Mouse (Mus musculus) neural tube, embryonic 14.5 days (tissue): ENCODE data around the gene Cacng7. TPM values are rescaled to one million over a fixed set of nuclear protein-coding genes. Genes with fewer than 3 reads are reported as not detected.

Source experiments
- ATAC-seq: fragments of 200-750 bp; cut with Nextera tagmentation; 2 replicates; pipeline ENCODE4 v1.8.0; 2017; ENCODE audit warnings: low read depth, mild to moderate bottlenecking, moderate TSS enrichment, moderate library complexity
- H3K27ac ChIP-seq: fragments of 300-500 bp; sonication (generic); 2 replicates; pipeline ENCODE4 v1.5.1; 2014; ENCODE audit warnings: low read depth, mild to moderate bottlenecking, control low read depth, low read length, moderate library complexity, mixed read lengths
- H3K27me3 ChIP-seq: fragments of 300-500 bp; sonication (generic); 2 replicates; pipeline ENCODE4 v1.6.1; 2014; ENCODE audit warnings: low read length; ENCODE audit not compliant: control insufficient read depth, insufficient read depth
- H3K36me3 ChIP-seq: fragments of 300-500 bp; sonication (generic); 2 replicates; pipeline ENCODE4 v1.6.1; 2014; ENCODE audit warnings: low read length, mixed read lengths; ENCODE audit not compliant: control insufficient read depth, insufficient read depth
- H3K4me1 ChIP-seq: fragments of 300-500 bp; sonication (generic); 2 replicates; pipeline ENCODE4 v1.6.1; 2014; ENCODE audit warnings: low read length; ENCODE audit not compliant: control insufficient read depth, insufficient read depth
- H3K4me2 ChIP-seq: fragments of 300-500 bp; sonication (generic); 2 replicates; pipeline ENCODE4 v1.6.1; 2014; ENCODE audit warnings: mild to moderate bottlenecking, low read depth, low read length, control low read depth
- H3K4me3 ChIP-seq: fragments of 300-500 bp; sonication (generic); 2 replicates; pipeline ENCODE4 v1.5.1; 2014; ENCODE audit warnings: low read depth, low read length, control low read depth, mixed read lengths
- H3K9ac ChIP-seq: fragments of 300-500 bp; sonication (generic); replicated peaks from 2 replicates; pipeline ENCODE4 v1.6.1; 2014; ENCODE audit warnings: low read depth, mild to moderate bottlenecking, control low read depth, low read length, mixed read lengths
- H3K9me3 ChIP-seq: fragments of 300-500 bp; sonication (generic); 2 replicates; pipeline ENCODE4 v1.6.1; 2016; ENCODE audit warnings: low read length; ENCODE audit not compliant: control insufficient read depth
- WGBS: fragments of 180-500 bp; shearing (Covaris S2); extraction: QIAGEN DNeasy Blood & Tissue Kit; methylation state at CpG from one replicate; pipeline ENCODE4 v1.1.7; 2014; 5-methylcytosine and 5-hydroxymethylcytosine counted together
- polyA plus RNA-seq: library from polyadenylated mRNA; unstranded; fragments of >200 nt; fragmentation: Nextera tagmentation; extraction: Ambion mirVana; gene quantifications from 2 replicates; pipeline ENCODE4 v1.2.1, GENCODE M21; 2014

The Cacng7 gene
- polyA plus RNA-seq, 1 experiment from 2014 or later = 5.1 TPM

GRCm38 (mm10) chr7:3310233-3310632 is 22.5 kb upstream of the Cacng7 start:
- Histone ChIP-seq H3K4me2 (no peak overlapping the region), H3K4me1 (no peaks in the 10 kb centered on the region), H3K27me3 (no peaks in the 10 kb centered on the region), H3K9ac (no peak overlapping the region), H3K27ac (no peak overlapping the region), H3K4me3 (no peak overlapping the region), H3K9me3 (no peaks in the 10 kb centered on the region), H3K36me3 (no peaks in the 10 kb centered on the region)
- ATAC-seq = no peak
- 97% methylated on average over 7 of the region's 7 CpGs for WGBS

- no peak overlapping the region for H3K27ac ChIP-seq
- WGBS = 88% methylated on average over 8 of the region's 8 CpGs
- no peaks in the 10 kb centered on the region for H3K27me3 ChIP-seq
- 0 out of 2 replicates have a peak, but pooled peaks have one; percentile 6 for ATAC-seq
- no peaks in the 10 kb centered on the region for H3K36me3 ChIP-seq
- no peak overlapping the region for H3K4me2 ChIP-seq
- H3K9me3 ChIP-seq = no peaks in the 10 kb centered on the region
- no peak overlapping the region for H3K4me3 ChIP-seq
- H3K9ac ChIP-seq = no peak overlapping the region
- no peaks in the 10 kb centered on the region for H3K4me1 ChIP-seq
Observed at GRCm38 (mm10) chr7:3313571-3313970, 19.2 kb upstream of the Cacng7 start.

- 65% methylated on average over 5 of the region's 5 CpGs for WGBS
- Histone ChIP-seq H3K27me3 (no peaks in the 10 kb centered on the region), H3K27ac (no peak overlapping the region), H3K4me3 (no peak overlapping the region), H3K36me3 (no peaks in the 10 kb centered on the region), H3K9me3 (no peaks in the 10 kb centered on the region), H3K4me1 (no peaks in the 10 kb centered on the region), H3K9ac (no peak overlapping the region), H3K4me2 (no peak overlapping the region)
- ATAC-seq = peak; percentile 88
Observed at GRCm38 (mm10) chr7:3314121-3314520, 18.6 kb upstream of the Cacng7 start.

- H3K36me3 ChIP-seq = no peaks in the 10 kb centered on the region
- H3K9ac ChIP-seq = no peak overlapping the region
- H3K27ac ChIP-seq = no peak overlapping the region
- no peaks in the 10 kb centered on the region for H3K4me1 ChIP-seq
- no peak overlapping the region for H3K4me3 ChIP-seq
- no peaks in the 10 kb centered on the region for H3K27me3 ChIP-seq
- H3K9me3 ChIP-seq = no peaks in the 10 kb centered on the region
- WGBS = 38% methylated on average over 4 of the region's 4 CpGs
- H3K4me2 ChIP-seq = no peak overlapping the region
- no peak for ATAC-seq
Observed at GRCm38 (mm10) chr7:3317704-3318103, 15.1 kb upstream of the Cacng7 start.

- H3K9ac ChIP-seq = no peak overlapping the region
- H3K36me3 ChIP-seq = no peaks in the 10 kb centered on the region
- H3K4me3 ChIP-seq = no peak overlapping the region
- H3K4me1 ChIP-seq = no peaks in the 10 kb centered on the region
- no peak overlapping the region for H3K27ac ChIP-seq
- no peak overlapping the region for H3K4me2 ChIP-seq
- no peaks in the 10 kb centered on the region for H3K27me3 ChIP-seq
- no peak for ATAC-seq
- H3K9me3 ChIP-seq = no peaks in the 10 kb centered on the region
- WGBS = 74% methylated on average over 3 of the region's 3 CpGs
Observed at GRCm38 (mm10) chr7:3320856-3321255, 11.9 kb upstream of the Cacng7 start.

GRCm38 (mm10) chr7:3323826-3324225 is 8.9 kb upstream of the Cacng7 start:
- ATAC-seq = no peak
- 91% methylated on average over 1 of the region's 1 CpGs for WGBS

GRCm38 (mm10) chr7:3327961-3328360 is 4.8 kb upstream of the Cacng7 start:
- 76% methylated on average over 4 of the region's 4 CpGs for WGBS
- Histone ChIP-seq H3K4me2 (no peak overlapping the region), H3K36me3 (no peaks in the 10 kb centered on the region), H3K9ac (no peak overlapping the region), H3K27me3 (no peaks in the 10 kb centered on the region), H3K4me3 (no peak overlapping the region), H3K27ac (no peak overlapping the region), H3K4me1 (no peaks in the 10 kb centered on the region), H3K9me3 (no peaks in the 10 kb centered on the region)
- no peak for ATAC-seq

More at GRCm38 (mm10) chr7:3323826-3324225, 8.9 kb upstream of the Cacng7 start:
- H3K27me3 ChIP-seq = no peaks in the 10 kb centered on the region
- no peak overlapping the region for H3K27ac ChIP-seq
- no peak overlapping the region for H3K4me3 ChIP-seq
- no peaks in the 10 kb centered on the region for H3K4me1 ChIP-seq
- no peak overlapping the region for H3K4me2 ChIP-seq
- H3K36me3 ChIP-seq = no peaks in the 10 kb centered on the region
- H3K9ac ChIP-seq = no peak overlapping the region
- no peaks in the 10 kb centered on the region for H3K9me3 ChIP-seq

GRCm38 (mm10) chr7:3329776-3330546 is 2.8 kb upstream of the Cacng7 start:
- no peaks in the 10 kb centered on the region for H3K36me3 ChIP-seq
- no peak overlapping the region for H3K4me3 ChIP-seq
- 21% methylated on average over 31 of the region's 31 CpGs for WGBS
- ATAC-seq = 0 out of 2 replicates have a peak, but pooled peaks have one; percentile 18
- no peaks in the 10 kb centered on the region for H3K9me3 ChIP-seq
- no peak overlapping the region for H3K27ac ChIP-seq
- H3K27me3 ChIP-seq = no peaks in the 10 kb centered on the region
- H3K4me1 ChIP-seq = peaks cover 9% of the 10 kb centered on the region; the same call in 1 of the 2 replicates
- H3K4me2 ChIP-seq = no peak overlapping the region
- no peak overlapping the region for H3K9ac ChIP-seq

- 49% methylated on average over 6 of the region's 6 CpGs for WGBS
- Histone ChIP-seq H3K9me3 (no peaks in the 10 kb centered on the region), H3K4me2 (peak overlapping the region; percentile 79; the same call in 1 of the 2 replicates), H3K36me3 (no peaks in the 10 kb centered on the region), H3K4me3 (no peak overlapping the region), H3K9ac (no peak overlapping the region), H3K4me1 (peaks cover 9% of the 10 kb centered on the region; the same call in 1 of the 2 replicates), H3K27ac (no peak overlapping the region), H3K27me3 (no peaks in the 10 kb centered on the region)
- ATAC-seq = peak; percentile 1; the same call in 1 of the 2 replicates
Observed at GRCm38 (mm10) chr7:3331171-3331570, 1.6 kb upstream of the Cacng7 start.
